Mouse (Mus musculus) stomach, embryonic 16.5 days (tissue): ENCODE results near the gene Kcnip1. TPM values are rescaled to one million over a fixed set of nuclear protein-coding genes. Genes with fewer than 3 reads are reported as not detected.

ENCODE experiments used
- ATAC-seq: fragments of 200-750 bp; cut with Nextera tagmentation; 2 replicates; pipeline ENCODE4 v1.8.0; 2017; ENCODE audit warnings: moderate number of reproducible peaks, moderate TSS enrichment; ENCODE audit not compliant: insufficient read depth, low FRiP score
- H3K27ac ChIP-seq: fragments of 300-500 bp; sonication (generic); 2 replicates; pipeline ENCODE4 v1.5.1; 2014; ENCODE audit warnings: low read length
- H3K27me3 ChIP-seq: fragments of 300-500 bp; sonication (generic); 2 replicates; pipeline ENCODE4 v1.6.1; 2014; ENCODE audit warnings: low read length, control low read depth, mixed read lengths; ENCODE audit not compliant: control insufficient read depth, insufficient read depth
- H3K36me3 ChIP-seq: fragments of 300-500 bp; sonication (generic); 2 replicates; pipeline ENCODE4 v1.6.1; 2014; ENCODE audit warnings: low read length; ENCODE audit not compliant: control insufficient read depth, insufficient read depth
- H3K4me1 ChIP-seq: fragments of 300-500 bp; sonication (generic); 2 replicates; pipeline ENCODE4 v1.6.1; 2014; ENCODE audit warnings: low read length, control low read depth, mixed read lengths; ENCODE audit not compliant: control insufficient read depth, insufficient read depth
- H3K4me2 ChIP-seq: fragments of 300-500 bp; sonication (generic); 2 replicates; pipeline ENCODE4 v1.6.1; 2014; ENCODE audit warnings: low read depth, low read length, mixed read lengths
- H3K4me3 ChIP-seq: fragments of 300-500 bp; sonication (generic); replicated peaks from 2 replicates; pipeline ENCODE4 v1.5.1; 2014; ENCODE audit warnings: mild to moderate bottlenecking, low read length
- H3K9ac ChIP-seq: fragments of 300-500 bp; sonication (generic); 2 replicates; pipeline ENCODE4 v1.6.1; 2014; ENCODE audit warnings: low read length
- H3K9me3 ChIP-seq: fragments of 300-500 bp; sonication (generic); replicated peaks from 2 replicates; pipeline ENCODE4 v1.6.1; 2016; ENCODE audit warnings: low read length, control low read depth; ENCODE audit not compliant: control insufficient read depth
- WGBS: fragments of 180-500 bp; shearing (Covaris S2); extraction: QIAGEN DNeasy Blood & Tissue Kit; methylation state at CpG from one replicate; pipeline ENCODE4 v1.1.7; 2014; 5-methylcytosine and 5-hydroxymethylcytosine counted together
- polyA plus RNA-seq: library from polyadenylated mRNA; unstranded; fragments of >200 nt; fragmentation: Nextera tagmentation; extraction: Ambion mirVana; gene quantifications from 2 replicates; pipeline ENCODE4 v1.2.1, GENCODE M21; 2015

Kcnip1 gene
- polyA plus RNA-seq, 1 experiment from 2014 or later = 10.7 TPM

GRCm38 (mm10) chr11:33756624-33757023, 236.3 kb downstream of the Kcnip1 start:
- ATAC-seq = no peak
- H3K4me2 ChIP-seq = no peak overlapping the region
- H3K9ac ChIP-seq = no peak overlapping the region
- no peak overlapping the region for H3K4me3 ChIP-seq
- H3K27me3 ChIP-seq = no peaks in the 10 kb centered on the region
- H3K36me3 ChIP-seq = no peaks in the 10 kb centered on the region
- H3K9me3 ChIP-seq = no peaks in the 10 kb centered on the region
- no peaks in the 10 kb centered on the region for H3K4me1 ChIP-seq
- WGBS = 45% methylated on average over 15 of the region's 15 CpGs
- no peak overlapping the region for H3K27ac ChIP-seq

- ATAC-seq = no peak
- no peak overlapping the region for H3K4me3 ChIP-seq
- H3K36me3 ChIP-seq = no peaks in the 10 kb centered on the region
- 57% methylated on average over 4 of the region's 4 CpGs for WGBS
- no peaks in the 10 kb centered on the region for H3K27me3 ChIP-seq
- H3K4me1 ChIP-seq = no peaks in the 10 kb centered on the region
- H3K4me2 ChIP-seq = no peak overlapping the region
- H3K9ac ChIP-seq = no peak overlapping the region
- H3K9me3 ChIP-seq = no peaks in the 10 kb centered on the region
- H3K27ac ChIP-seq = no peak overlapping the region
These were observed 240.5 kb downstream of the Kcnip1 start for GRCm38 (mm10) chr11:33752431-33752873.

- H3K27me3 ChIP-seq = no peaks in the 10 kb centered on the region
- H3K4me3 ChIP-seq = no peak overlapping the region
- H3K9me3 ChIP-seq = no peaks in the 10 kb centered on the region
- H3K9ac ChIP-seq = no peak overlapping the region
- no peaks in the 10 kb centered on the region for H3K36me3 ChIP-seq
- ATAC-seq = no peak
- H3K4me2 ChIP-seq = no peak overlapping the region
- H3K27ac ChIP-seq = no peak overlapping the region
- 0 out of 2 replicates have a peak, but pooled peaks cover 4% of the 10 kb centered on the region for H3K4me1 ChIP-seq
- WGBS = 83% methylated on average over 6 of the region's 6 CpGs
These were observed 241.4 kb downstream of the Kcnip1 start for GRCm38 (mm10) chr11:33751503-33751902.

GRCm38 (mm10) chr11:33749979-33750378, 243.0 kb downstream of the Kcnip1 start:
- H3K9me3 ChIP-seq = no peaks in the 10 kb centered on the region
- 0 out of 2 replicates have a peak, but pooled peaks cover 4% of the 10 kb centered on the region for H3K4me1 ChIP-seq
- no peaks in the 10 kb centered on the region for H3K36me3 ChIP-seq
- H3K27me3 ChIP-seq = no peaks in the 10 kb centered on the region
- H3K4me3 ChIP-seq = no peak overlapping the region
- H3K4me2 ChIP-seq = no peak overlapping the region
- whole genome bisulfite sequencing = 77% methylated on average over 4 of the region's 4 CpGs
- ATAC-seq = no peak
- H3K27ac ChIP-seq = no peak overlapping the region
- no peak overlapping the region for H3K9ac ChIP-seq

- no peaks in the 10 kb centered on the region for H3K9me3 ChIP-seq
These were observed 243.5 kb downstream of the Kcnip1 start for GRCm38 (mm10) chr11:33749408-33749807.

GRCm38 (mm10) chr11:33748754-33749153, 244.2 kb downstream of the Kcnip1 start:
- H3K27ac ChIP-seq = no peak overlapping the region
- H3K36me3 ChIP-seq = no peaks in the 10 kb centered on the region
- H3K9me3 ChIP-seq = no peaks in the 10 kb centered on the region
- H3K27me3 ChIP-seq = no peaks in the 10 kb centered on the region
- no peak overlapping the region for H3K9ac ChIP-seq
- 46% methylated on average over 5 of the region's 5 CpGs for WGBS
- no peak overlapping the region for H3K4me2 ChIP-seq
- ATAC-seq = no peak
- peaks cover 14% of the 10 kb centered on the region; the same call in 1 of the 2 replicates for H3K4me1 ChIP-seq
- no peak overlapping the region for H3K4me3 ChIP-seq

More at GRCm38 (mm10) chr11:33749408-33749807, 243.5 kb downstream of the Kcnip1 start:
- no peak for ATAC-seq
- H3K36me3 ChIP-seq = no peaks in the 10 kb centered on the region
- no peak overlapping the region for H3K4me3 ChIP-seq
- no peak overlapping the region for H3K9ac ChIP-seq
- 93% methylated on average over 12 of the region's 12 CpGs for WGBS
- peaks cover 9% of the 10 kb centered on the region; the same call in 1 of the 2 replicates for H3K4me1 ChIP-seq
- no peaks in the 10 kb centered on the region for H3K27me3 ChIP-seq
- H3K4me2 ChIP-seq = no peak overlapping the region
- H3K27ac ChIP-seq = no peak overlapping the region

- no peaks in the 10 kb centered on the region for H3K9me3 ChIP-seq
- H3K4me3 ChIP-seq = no peak overlapping the region
- no peaks in the 10 kb centered on the region for H3K27me3 ChIP-seq
- H3K9ac ChIP-seq = no peak overlapping the region
- 73% methylated on average over 5 of the region's 5 CpGs for WGBS
- H3K4me1 ChIP-seq = peaks cover 14% of the 10 kb centered on the region; the same call in 1 of the 2 replicates
- no peak overlapping the region for H3K4me2 ChIP-seq
- no peak for ATAC-seq
- no peaks in the 10 kb centered on the region for H3K36me3 ChIP-seq
- no peak overlapping the region for H3K27ac ChIP-seq
These were observed 245.5 kb downstream of the Kcnip1 start for GRCm38 (mm10) chr11:33747402-33747955.

- Histone ChIP-seq H3K27ac (no peak overlapping the region), H3K27me3 (no peaks in the 10 kb centered on the region), H3K9ac (no peak overlapping the region), H3K4me1 (peaks cover 14% of the 10 kb centered on the region; the same call in 1 of the 2 replicates), H3K4me2 (no peak overlapping the region), H3K9me3 (no peaks in the 10 kb centered on the region), H3K36me3 (no peaks in the 10 kb centered on the region), H3K4me3 (no peak overlapping the region)
- ATAC-seq = no peak
- WGBS = 50% methylated on average over 3 of the region's 3 CpGs
These were observed 246.6 kb downstream of the Kcnip1 start for GRCm38 (mm10) chr11:33746402-33746801.

GRCm38 (mm10) chr11:33745821-33746329, 247.1 kb downstream of the Kcnip1 start:
- Histone ChIP-seq H3K27ac (no peak overlapping the region), H3K4me3 (no peak overlapping the region), H3K9me3 (no peaks in the 10 kb centered on the region), H3K4me1 (peaks cover 14% of the 10 kb centered on the region; the same call in 1 of the 2 replicates), H3K27me3 (no peaks in the 10 kb centered on the region), H3K4me2 (no peak overlapping the region), H3K9ac (no peak overlapping the region), H3K36me3 (no peaks in the 10 kb centered on the region)
- ATAC-seq = no peak
- 81% methylated on average over 3 of the region's 3 CpGs for WGBS
